Mouse (Mus musculus) CD8-positive naive resting alpha-beta T cell, adult 2 months (primary cell): Measurements from ENCODE around the gene Nphs1.

Source experiments
- DNase-seq, 2 experiments: peaks; one replicate each; pipeline ENCODE4 v3.0.0; 2022; ENCODE audit warnings: low read depth in 2 of 2, low spot score in 2 of 2

Nphs1 gene

DNA sequence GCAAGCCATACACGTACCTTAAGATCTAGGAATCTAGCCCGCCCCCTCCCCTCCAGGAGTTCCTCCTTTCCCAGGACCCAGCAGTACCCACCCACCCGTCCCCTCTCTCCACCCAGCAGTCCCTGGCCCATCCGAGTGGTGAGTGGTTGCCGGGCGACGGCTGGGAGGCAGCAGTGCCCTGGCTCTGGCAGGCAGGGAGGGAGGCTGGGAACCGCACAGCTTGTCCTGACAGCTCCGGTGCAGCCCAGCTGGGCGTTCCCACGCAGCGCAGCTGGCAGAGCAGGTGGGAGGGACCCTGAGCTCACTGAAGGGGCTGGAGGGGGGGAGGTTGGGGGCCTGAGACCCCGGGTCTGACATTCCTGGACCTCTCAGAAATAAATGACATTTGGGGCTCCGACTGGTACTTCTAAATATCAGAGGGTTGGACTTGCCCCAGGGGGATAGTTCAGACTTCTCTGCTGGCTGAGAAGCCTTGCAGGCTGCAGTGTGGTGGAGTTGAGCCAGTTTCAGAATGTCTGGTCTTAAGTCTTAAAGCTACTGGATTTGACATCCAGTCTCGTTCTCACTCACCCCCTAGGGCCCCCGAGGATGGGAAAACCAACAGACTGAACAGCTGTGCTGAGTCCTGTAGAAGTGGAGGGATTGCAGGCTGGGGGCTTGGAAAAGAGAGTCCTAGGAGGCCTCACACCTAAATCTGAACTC is at the start of gene Nphs1, which contains the start of gene Kirrel2:
Nphs1 (plus strand) TSS at position 687 of the 702 bp plus-strand sequence.
Kirrel2 (minus strand) TSS at position 62 of the 702 bp plus-strand sequence.
- no peak for DNase-seq

DNA sequence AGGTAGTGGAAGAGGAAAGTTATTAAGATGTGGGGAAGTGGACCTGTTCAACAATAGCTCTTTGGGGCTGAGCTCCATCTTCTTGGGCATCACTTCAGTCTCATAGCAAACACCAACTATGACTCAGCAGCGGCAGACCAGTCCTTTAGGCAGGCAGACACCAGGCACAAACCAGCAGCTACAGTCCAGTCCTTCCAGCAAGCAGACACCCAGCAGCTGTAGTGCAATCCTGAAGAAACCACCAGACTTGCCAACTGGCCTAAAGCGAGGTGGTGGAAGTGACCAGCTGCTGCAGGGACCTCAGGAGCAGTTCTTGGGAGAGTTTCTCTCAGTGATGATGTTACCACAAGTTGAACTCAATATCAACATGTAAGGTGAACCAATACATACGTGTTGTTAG is 49.5 kb upstream of the Nphs1 start:
- DNase-seq: no peak

DNA sequence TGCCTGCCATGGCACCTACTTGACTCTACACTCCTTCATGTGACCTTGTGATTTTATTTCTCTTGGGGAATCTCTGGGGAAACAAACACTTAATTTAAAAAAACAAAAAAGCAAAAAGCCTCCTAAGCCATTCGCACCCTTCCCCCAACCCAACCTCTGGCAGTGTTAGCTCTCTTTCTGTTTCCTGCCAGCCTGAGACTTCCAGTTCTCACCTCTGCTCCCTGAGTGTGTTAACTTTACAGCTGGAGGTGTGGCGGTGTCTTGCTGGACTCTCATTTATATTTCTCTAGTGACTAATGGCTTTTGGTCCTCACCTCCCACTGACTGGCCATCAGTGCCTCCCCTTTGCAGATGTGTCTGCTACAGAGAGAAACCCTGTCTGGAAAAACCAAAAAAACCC is 48.3 kb upstream of the Nphs1 start:
- DNase-seq: no peak

DNA sequence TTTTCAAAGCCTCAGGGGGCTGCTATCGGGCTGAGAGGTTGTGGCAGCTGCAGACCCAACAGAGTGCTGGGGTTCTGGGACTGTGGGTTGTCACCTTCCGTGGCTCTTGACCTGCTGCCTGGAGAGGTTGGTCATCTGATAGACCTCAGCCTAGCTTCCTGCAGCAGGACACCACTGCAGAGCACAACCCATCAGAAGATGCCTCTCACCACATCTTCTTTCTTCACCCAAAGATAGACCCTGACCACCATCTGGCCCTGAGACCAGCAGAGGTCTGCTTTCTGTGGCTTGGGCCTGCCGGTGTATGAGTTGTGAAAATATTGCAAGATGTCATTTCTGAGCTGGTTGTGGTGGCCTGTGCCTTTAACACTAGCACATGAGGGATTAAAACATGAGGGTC is 47.1 kb upstream of the Nphs1 start:
- no peak for DNase-seq

DNA sequence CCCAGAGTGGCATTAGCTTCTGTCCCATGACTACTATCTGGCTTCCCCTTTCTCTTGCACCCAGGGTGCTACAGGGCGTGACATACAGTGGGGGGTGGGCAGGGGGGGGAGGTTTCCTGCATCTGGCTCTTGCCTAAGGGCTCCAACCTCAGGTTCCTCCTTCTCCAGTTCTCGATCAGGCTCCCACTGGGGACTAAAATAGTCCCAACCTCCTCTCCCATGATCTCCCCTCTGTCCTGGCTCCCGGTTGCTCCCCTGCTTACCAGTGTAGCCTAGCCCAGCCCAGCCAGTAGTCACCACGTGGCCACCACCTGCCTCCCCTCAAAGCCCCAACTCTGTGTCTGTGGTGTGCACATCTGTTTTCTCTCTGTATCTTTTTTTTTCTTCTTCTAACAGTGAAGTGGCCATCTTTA is 45.4 kb upstream of the Nphs1 start:
- DNase-seq: no peak

DNA sequence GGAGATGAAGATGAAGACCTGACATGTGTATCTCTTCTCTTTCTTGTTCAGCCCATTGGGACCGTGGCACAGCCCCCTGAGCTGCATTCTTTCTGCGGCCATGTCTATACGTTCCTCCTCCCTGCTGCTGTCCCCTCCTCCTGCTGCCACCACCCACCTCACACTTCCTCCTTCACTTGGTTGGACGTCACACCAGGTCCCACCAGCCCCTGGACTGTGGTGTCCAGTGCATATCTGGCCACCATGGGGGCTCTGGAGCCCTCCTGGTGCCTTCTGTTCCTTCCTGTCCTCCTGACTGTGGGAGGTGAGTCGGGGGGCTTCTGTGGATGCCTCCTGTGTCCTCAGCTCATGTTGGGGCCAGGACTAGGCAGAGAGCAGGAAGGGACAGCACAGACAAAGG is 44.5 kb upstream of the Nphs1 start, which contains the start of gene Tyrobp:
Tyrobp (plus strand) TSS at position 165 of the 400 bp plus-strand sequence.
- no peak for DNase-seq

DNA sequence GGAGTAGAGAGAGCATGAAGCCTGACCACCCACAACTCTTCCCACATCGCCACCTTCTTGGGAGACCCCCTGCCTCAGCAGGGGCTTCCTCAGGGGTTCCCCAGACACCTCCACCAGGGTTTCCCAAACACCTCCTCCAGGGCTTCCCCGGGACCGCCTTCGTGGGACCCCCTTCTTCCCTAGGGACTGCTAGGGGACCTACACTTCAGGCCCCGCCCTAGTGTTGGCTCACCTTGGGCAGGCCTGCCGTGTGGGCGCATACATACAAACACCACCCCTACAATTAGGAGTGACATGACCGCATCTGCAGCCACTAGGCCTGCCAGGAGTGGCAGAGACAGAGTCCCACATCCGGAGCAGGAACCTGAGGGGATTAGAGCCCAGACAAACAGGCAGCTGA is 40.3 kb upstream of the Nphs1 start:
- peak; percentile 43 to 58 for DNase-seq

DNA sequence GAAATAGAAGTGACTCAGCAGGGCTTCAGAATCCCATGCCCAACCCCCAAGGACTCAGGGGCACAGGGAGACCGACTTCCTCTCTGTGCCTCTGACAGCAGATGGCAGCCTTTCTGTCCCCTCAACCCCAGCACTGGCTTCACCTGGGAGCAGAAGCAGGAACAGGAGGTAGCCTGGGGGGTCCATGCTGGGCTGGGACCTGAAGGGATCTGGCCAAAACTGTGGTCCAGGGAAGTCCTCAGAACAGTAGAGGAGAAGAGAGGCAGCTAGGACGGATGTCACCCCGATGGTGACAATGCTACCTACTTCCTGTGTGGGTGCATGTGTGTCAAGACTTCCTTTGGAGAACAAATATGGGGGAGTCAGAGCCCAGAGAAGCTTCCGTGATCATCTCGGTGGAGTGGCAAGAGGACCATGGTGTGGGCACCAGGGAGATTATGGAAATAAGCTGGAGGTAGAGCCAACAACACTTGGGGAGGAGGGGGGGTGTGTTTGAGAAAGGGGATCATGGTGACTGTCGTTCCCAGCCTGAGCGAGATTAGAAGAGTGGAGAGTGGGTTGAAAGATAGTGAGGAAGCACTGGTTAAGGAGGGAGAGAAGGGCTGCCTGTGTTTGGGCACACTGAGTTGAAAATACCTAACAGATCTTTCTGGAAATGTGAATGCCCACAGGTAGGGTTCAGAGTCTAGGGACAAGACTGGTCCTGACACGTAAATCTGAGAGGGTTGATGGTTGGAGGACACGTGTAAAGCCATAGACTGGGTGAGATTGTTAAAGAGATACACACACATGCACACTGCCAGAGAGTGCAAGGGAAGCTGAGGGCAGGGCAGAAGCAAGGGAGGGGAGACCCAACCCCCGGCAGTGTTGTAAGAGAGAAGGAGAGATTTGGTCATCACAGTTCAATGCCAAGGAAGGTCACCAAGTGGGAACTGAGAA is 38.3 kb upstream of the Nphs1 start, which contains the start of gene Hcst:
Hcst (minus strand) TSS at position 294 of the 939 bp plus-strand sequence.
- DNase-seq: peak; percentile 40 to 58

DNA sequence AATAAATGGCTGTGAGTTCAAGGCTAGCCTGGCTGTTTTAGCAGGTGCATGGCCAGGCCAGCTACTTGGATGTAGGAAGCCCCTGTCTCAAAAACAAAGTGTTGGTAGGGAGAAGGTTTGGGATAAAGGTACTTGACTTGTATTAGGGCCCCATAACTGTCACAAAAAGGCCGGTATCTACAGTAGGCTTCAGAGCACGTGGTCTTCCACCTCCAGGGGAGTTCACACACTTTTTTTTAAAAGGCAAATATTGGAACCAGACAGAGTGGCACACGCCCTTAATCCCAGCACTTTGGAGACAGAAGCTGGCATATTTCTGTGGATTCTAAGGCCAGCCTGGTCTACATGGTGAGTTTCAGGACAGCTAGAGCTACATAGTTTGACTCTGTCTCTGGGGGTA is 37.4 kb upstream of the Nphs1 start:
- DNase-seq: no peak

DNA sequence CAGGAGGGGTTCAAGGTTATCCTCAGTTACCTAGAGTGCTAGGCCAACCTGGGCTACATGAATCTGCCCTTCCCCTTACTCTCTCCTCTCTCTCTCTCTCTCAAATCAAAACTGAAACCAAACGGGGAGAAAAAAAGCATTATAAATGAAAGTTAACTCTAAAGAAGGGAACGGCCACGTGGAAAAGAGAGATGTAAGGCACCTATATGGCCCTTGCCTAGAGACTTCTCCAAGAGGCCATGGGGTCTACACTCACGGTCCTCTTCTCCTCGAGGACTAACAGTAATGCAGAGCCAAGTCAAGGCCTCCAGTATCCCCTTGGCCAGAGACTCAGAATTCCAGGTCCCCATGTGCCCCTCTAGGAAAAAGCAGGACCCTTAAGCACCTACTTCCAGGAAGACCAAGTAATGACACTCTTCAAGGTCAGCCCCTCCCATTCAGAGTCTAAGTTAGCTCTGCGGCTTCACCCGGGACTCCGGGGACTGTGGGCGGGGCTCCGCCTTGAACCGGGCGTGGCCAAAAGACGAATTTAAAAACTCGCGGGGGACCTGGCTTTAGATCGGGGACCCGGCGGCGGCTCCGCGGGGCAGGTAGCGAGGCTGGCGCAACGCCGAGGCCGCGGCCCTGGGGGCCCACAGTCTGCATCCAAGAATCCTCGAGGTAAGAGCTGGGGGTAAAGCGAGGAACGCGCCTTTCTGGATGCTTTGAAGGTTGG is 36.8 kb upstream of the Nphs1 start, which contains the start of gene Nfkbid:
Nfkbid (plus strand) TSS at position 558 of the 715 bp plus-strand sequence.
- peak; percentile 75 to 77 for DNase-seq

DNA sequence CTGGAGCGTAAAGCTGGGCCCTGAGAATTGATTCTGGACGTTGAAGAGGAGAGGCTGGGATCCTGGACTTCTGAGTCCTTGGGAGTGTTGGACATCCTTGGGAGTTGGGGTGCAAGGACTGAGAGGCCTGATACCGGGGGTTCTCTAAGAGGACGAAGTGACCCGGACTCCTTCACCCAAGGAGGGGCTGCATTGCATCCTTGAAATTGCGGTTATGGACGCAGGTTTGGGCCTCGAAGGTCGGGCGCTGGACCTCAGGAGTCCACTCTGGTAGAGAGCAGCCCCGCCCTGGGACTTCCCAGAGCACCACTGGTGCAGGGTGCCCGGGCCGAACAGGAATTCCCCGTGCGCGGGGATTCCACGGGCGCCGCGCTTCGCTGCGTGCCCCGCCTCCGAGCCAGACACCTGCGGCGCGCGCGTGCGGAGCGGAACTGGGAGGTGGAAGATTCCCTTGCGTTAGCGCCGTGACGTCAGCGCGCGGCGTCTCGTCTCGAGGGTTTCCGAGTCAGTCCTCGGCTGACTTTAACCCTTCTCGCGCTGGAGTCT is 36.2 kb upstream of the Nphs1 start:
- peak; percentile 88 to 93 for DNase-seq

DNA sequence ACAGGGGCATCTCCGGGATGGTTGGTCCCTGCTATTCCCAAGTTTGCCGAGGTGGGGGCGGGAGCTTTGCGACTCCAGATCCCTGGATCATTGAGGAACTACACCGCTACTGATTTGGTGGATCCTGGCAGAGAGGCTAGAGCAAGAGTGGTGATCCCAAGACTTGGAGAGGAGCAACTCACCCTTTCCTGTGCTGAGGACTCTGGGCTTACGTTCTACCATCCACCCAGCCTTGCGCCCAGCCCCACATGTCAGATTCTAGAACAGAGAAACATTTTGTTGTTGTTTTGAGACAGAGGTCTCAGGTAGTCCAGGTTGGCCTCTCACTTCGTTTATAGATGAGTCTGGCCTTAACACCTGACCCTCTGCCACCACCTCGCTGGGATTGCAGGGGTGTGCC is 35.6 kb upstream of the Nphs1 start:
- DNase-seq: peak in 1 of 2 experiments; percentile 43

DNA sequence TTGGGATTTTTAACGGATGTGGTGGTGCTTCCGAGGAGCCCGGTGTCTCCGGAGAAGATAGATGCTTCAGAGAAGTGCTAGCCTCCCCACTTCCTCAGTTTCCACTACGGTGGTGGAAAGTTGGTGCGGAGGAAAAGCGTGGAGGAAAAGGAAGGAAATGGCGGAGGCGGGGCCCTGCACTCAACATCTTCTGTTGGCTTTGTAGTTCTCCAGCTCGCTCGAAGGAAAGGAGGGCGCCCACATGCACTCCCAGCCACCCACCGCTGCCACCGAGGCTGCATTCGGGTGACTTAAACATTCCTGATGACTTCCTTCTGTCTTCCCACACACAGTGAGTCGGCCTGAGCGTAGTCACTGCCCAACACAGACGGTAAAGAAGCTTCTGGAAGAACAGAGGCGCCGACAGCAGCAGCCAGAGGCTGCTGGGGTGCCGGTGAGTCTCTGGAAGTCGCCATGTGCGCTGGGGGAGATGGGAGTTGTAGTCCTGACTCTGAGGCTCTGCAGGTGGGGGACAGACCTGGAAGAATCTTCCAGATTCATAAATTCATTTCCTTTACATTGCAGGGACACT is 35.0 kb upstream of the Nphs1 start:
- no peak for DNase-seq

DNA sequence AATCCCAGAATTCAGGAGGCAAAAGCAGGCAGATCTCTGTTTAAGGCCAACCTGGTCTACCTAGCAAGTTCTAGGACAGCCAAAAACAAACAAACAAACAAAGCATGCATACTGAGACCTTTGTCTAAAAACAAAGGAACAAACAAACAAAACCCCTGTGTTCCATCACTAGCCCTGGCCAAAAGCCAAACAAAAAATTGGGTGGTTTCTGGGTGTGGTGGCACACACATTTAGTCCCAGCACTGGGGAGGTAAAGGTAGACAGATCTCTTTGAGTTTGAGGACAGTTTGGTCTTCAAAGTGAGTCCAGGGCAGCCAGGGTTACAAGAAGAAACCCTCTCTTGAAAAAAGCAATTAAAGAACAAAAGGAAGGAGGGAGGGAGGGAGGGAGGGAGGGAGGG is 28.8 kb upstream of the Nphs1 start:
- DNase-seq: no peak

DNA sequence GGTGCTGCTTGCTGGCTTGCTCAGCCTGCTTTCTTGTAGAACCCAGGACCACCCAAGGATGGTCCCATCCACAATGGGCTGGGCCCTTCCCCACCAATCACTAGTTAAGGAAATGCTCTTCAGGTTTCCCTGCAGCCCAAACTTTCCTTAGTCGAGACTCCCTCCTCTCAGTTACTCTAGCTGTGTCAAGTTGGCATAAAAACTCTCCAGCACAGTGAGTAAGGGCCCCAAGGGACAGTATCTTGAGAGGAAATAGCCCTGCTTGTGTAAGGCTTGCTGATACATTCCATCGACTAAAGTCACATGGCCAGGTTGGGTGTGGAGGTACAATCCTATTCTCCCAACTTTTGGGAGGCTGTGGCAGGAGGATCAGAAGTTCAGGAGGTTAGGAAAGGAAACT is 27.9 kb upstream of the Nphs1 start:
- no peak for DNase-seq

DNA sequence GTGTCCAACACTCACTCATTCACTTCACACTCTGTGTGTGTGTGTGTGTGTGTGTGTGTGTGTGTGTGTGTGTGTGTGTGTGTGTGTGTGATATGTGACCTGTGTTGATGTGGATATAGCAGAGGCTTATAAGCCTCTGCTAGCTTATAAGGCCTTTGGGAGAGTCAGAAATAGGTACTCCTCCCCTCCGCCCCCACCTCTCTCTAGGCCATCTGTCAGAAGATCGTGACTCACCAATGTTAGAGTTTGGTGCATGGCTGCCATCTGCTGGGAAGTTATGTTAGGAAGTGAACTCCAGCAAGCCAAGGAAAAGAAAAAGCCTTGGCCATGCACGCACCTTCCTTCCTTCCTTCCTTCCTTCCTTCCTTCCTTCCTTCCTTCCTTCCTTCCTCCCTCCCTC is 26.3 kb upstream of the Nphs1 start:
- peak; percentile 68 to 74 for DNase-seq

DNA sequence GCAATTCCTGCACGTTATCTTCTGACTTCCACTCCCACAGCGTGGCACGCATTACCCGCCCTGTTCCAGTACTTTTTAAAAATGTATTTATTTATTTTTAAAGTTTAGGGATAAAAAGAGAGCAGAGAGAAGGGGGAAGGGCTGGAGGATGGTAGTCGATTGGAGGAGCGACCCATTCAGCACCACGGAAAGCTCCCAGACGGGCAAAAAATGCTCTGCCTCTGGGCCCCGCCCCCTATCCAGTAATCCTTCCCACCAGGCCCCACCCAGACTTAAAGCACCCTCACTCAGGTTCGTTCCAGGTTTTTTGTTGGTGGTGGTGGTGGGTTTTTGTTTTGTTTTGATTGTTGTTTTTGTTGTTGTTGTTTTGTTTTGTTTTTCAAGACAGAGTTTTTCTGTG is 23.9 kb upstream of the Nphs1 start:
- no peak for DNase-seq

DNA sequence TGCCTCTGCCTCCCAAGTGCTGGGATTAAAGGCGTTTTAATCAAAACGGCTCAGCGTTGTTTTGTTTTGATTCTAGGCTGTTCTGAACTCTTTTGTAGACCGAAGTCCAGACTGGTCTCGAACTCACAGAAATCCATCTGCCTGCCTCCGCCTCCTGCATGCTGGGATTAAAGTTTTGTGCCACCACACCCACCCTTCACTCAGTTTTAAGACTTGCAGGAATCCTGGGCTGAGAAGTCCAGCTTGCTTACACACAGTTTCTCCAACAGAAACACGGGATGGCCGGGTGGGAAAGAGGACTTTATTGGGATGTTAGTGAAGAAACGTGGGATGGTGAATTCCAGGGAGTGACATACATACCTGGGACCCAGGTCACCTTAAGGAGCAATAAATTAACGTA is 23.4 kb upstream of the Nphs1 start:
- no peak for DNase-seq

DNA sequence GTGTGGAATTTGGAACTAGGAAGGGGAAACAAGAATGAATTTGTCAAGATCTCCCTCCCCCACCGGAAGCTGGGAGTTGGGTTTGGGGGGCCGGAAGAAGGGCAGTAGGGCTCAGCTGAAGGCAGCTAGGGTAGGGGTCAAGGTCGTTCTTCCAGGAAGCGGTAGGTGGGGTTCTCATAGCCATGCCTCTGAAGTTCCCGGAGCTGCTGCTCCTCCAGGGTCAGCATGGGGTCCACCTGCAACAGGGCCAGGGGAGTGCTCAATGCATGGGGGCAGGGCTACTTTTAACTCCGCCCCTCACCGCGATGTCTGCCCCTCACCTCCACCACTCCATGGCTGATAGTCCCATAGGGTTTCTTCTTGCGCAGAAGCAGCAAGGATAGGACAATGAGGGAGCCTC is 23.0 kb upstream of the Nphs1 start:
- DNase-seq: no peak

DNA sequence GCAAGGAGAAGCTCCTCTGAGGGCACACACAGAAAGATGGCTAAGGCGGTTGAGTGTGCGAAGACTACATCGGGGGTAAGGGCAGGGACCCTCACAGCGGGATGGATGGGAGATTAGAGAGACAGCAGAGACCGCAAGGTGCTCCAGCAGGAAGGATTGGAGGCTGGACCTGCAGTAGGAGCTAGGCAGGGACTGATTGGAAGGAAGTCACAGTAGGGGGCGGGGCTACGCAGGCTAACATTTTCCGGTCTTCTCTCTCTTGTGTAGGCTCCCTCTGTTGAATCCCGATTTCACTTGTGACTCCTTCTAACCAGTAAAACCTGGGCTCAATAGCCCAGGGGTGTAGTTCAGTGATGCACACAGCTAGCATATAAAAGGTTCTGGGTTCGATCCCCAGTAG is 21.2 kb upstream of the Nphs1 start:
- DNase-seq: no peak

DNA sequence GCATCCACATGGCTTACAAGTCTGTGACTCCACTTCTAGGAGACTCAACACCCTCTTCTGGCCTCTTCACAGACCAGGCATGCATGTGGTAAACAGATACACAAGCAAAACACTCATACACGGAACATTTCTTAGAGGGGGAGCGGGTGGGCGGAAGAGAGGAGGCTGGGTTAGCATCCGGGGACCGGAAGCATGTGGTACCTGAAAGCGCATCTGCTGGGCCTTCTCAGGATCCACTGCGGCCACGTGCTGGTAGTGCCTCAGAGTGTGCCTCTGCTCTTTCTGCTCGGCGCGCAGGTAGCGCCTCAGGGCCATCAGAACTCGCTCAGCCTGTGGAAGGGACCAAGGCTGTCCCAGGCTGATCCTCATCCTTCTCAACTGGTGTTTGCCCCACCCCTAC is 18.4 kb upstream of the Nphs1 start:
- DNase-seq: no peak
